Mouse (Mus musculus): ENCODE results near the gene Abracl. TPM values are rescaled to one million over a fixed set of nuclear protein-coding genes. Genes with fewer than 3 reads are reported as not detected.

Abracl gene
- total RNA-seq (2012; rRNA removed): 29.7 and 51.6 TPM in 2 replicates

- DNase-seq (ENCODE audit: low read depth, low spot score): peak; percentile 71
- Histone ChIP-seq H3K4me1 (ENCODE audit: control insufficient read depth in 2 of 2, insufficient read depth in 2 of 2, low read length in 2 of 2, poor library complexity in 1 of 2) (no peaks in the 10 kb centered on the region; a peak in 1 of 4 replicates), H3K36me3 (ENCODE audit: control insufficient read depth, insufficient read depth, low read length, poor library complexity, severe bottlenecking) (no peaks in the 10 kb centered on the region; the same call in 1 of the 2 replicates), H3K27ac (ENCODE audit: insufficient read depth, low read depth, low read length, poor library complexity, severe bottlenecking) (peak within 1 kb of the TSS; percentile 5; the same call in 1 of the 2 replicates), H3K9ac (ENCODE audit: insufficient read depth, low read depth, low read length, poor library complexity, severe bottlenecking) (peak within 1 kb of the TSS; percentile 75), H3K9me3 (ENCODE audit: control insufficient read depth, insufficient read depth, low read depth, low read length) (no peaks in the 10 kb centered on the region), H3K4me3 (ENCODE audit: insufficient read depth in 1 of 2, low read depth in 1 of 2, low read length in 2 of 2, poor library complexity in 1 of 2, severe bottlenecking in 1 of 2) (peak within 1 kb of the TSS; percentile 75 to 85)
- in situ Hi-C loops (cut with MboI; ENCODE audit: low sequenced_read_pairs in 2 of 2, unreplicated experiment in 2 of 2): no loop called here
- no peak for TF ChIP-seq ZC3H11A (IDR thresholded peaks at IDR 0.05; ENCODE audit: borderline replicate concordance, low read depth, low read length)
- TF ChIP-seq HCFC1 (IDR thresholded peaks at IDR 0.05; ENCODE audit: borderline replicate concordance, insufficient read depth, low read length): 0 out of 2 replicates have a peak, but pooled peaks have one; percentile 30
- TF ChIP-seq MAFK (IDR thresholded peaks at IDR 0.05; ENCODE audit: insufficient read depth, low read depth, low read length): no peak
These were observed at the start of gene Abracl for GRCm38 (mm10) chr10:18022741-18023347. Gene Abracl, minus strand, starts transcription at chr10:18023288.

GRCm38 (mm10) chr10:18072871-18073270, 49.8 kb upstream of the Abracl start:
- Histone ChIP-seq H3K4me1 (ENCODE audit: control insufficient read depth in 2 of 2, insufficient read depth in 2 of 2, low read length in 2 of 2, poor library complexity in 1 of 2) (peaks cover 0 to under 1% of the 10 kb centered on the region in 2 experiments; a peak in 1 of 4 replicates), H3K9me3 (ENCODE audit: control insufficient read depth, insufficient read depth, low read depth, low read length) (no peaks in the 10 kb centered on the region)
- TF ChIP-seq ZNF384 (IDR thresholded peaks at IDR 0.05; ENCODE audit: low read depth, low read length) (no peak), MAFK (IDR thresholded peaks at IDR 0.05; ENCODE audit: insufficient read depth, low read depth, low read length) (no peak), CHD2 (IDR thresholded peaks at IDR 0.05; ENCODE audit: low read depth, low read length) (no peak), ZC3H11A (IDR thresholded peaks at IDR 0.05; ENCODE audit: borderline replicate concordance, low read depth, low read length) (no peak), HCFC1 (IDR thresholded peaks at IDR 0.05; ENCODE audit: borderline replicate concordance, insufficient read depth, low read length) (no peak)

GRCm38 (mm10) chr10:18070616-18071015, 47.5 kb upstream of the Abracl start:
- in situ Hi-C loops (cut with MboI; ENCODE audit: low sequenced_read_pairs in 2 of 2, unreplicated experiment in 2 of 2): no loop called here
- H3K27ac ChIP-seq (ENCODE audit: insufficient read depth, low read depth, low read length, poor library complexity, severe bottlenecking): no peak overlapping the region

More at GRCm38 (mm10) chr10:18072871-18073270, 49.8 kb upstream of the Abracl start:
- no peak overlapping the region for H3K4me3 ChIP-seq (ENCODE audit: insufficient read depth in 1 of 2, low read depth in 1 of 2, low read length in 2 of 2, poor library complexity in 1 of 2, severe bottlenecking in 1 of 2)
- no peak overlapping the region for H3K27ac ChIP-seq (ENCODE audit: insufficient read depth, low read depth, low read length, poor library complexity, severe bottlenecking)
- no peaks in the 10 kb centered on the region for H3K36me3 ChIP-seq (ENCODE audit: control insufficient read depth, insufficient read depth, low read length, poor library complexity, severe bottlenecking)
- in situ Hi-C loops (cut with MboI; ENCODE audit: low sequenced_read_pairs in 2 of 2, unreplicated experiment in 2 of 2): no loop called here
- H3K9ac ChIP-seq (ENCODE audit: insufficient read depth, low read depth, low read length, poor library complexity, severe bottlenecking): no peak overlapping the region
- no peak for DNase-seq (ENCODE audit: low read depth, low spot score)

GRCm38 (mm10) chr10:18070144-18070543, 47.1 kb upstream of the Abracl start:
- no peaks in the 10 kb centered on the region for H3K36me3 ChIP-seq (ENCODE audit: control insufficient read depth, insufficient read depth, low read length, poor library complexity, severe bottlenecking)
- H3K27ac ChIP-seq (ENCODE audit: insufficient read depth, low read depth, low read length, poor library complexity, severe bottlenecking): no peak overlapping the region
- H3K9me3 ChIP-seq (ENCODE audit: control insufficient read depth, insufficient read depth, low read depth, low read length): no peaks in the 10 kb centered on the region
- TF ChIP-seq ZNF384 (IDR thresholded peaks at IDR 0.05; ENCODE audit: low read depth, low read length) (no peak), ZC3H11A (IDR thresholded peaks at IDR 0.05; ENCODE audit: borderline replicate concordance, low read depth, low read length) (no peak), CHD2 (IDR thresholded peaks at IDR 0.05; ENCODE audit: low read depth, low read length) (no peak), HCFC1 (IDR thresholded peaks at IDR 0.05; ENCODE audit: borderline replicate concordance, insufficient read depth, low read length) (no peak), MAFK (IDR thresholded peaks at IDR 0.05; ENCODE audit: insufficient read depth, low read depth, low read length) (no peak)
- in situ Hi-C loops (cut with MboI; ENCODE audit: low sequenced_read_pairs in 2 of 2, unreplicated experiment in 2 of 2): no loop called here
- no peak for DNase-seq (ENCODE audit: low read depth, low spot score)
- no peak overlapping the region for H3K9ac ChIP-seq (ENCODE audit: insufficient read depth, low read depth, low read length, poor library complexity, severe bottlenecking)
- no peak overlapping the region for H3K4me3 ChIP-seq (ENCODE audit: insufficient read depth in 1 of 2, low read depth in 1 of 2, low read length in 2 of 2, poor library complexity in 1 of 2, severe bottlenecking in 1 of 2)
- H3K4me1 ChIP-seq (ENCODE audit: control insufficient read depth in 2 of 2, insufficient read depth in 2 of 2, low read length in 2 of 2, poor library complexity in 1 of 2): peaks cover 0 to 4% of the 10 kb centered on the region in 2 experiments; a peak in 1 of 4 replicates

More at GRCm38 (mm10) chr10:18070616-18071015, 47.5 kb upstream of the Abracl start:
- TF ChIP-seq ZNF384 (IDR thresholded peaks at IDR 0.05; ENCODE audit: low read depth, low read length) (no peak), HCFC1 (IDR thresholded peaks at IDR 0.05; ENCODE audit: borderline replicate concordance, insufficient read depth, low read length) (no peak), ZC3H11A (IDR thresholded peaks at IDR 0.05; ENCODE audit: borderline replicate concordance, low read depth, low read length) (no peak)
- DNase-seq (ENCODE audit: low read depth, low spot score): no peak
- Histone ChIP-seq H3K4me3 (ENCODE audit: insufficient read depth in 1 of 2, low read depth in 1 of 2, low read length in 2 of 2, poor library complexity in 1 of 2, severe bottlenecking in 1 of 2) (no peak overlapping the region), H3K36me3 (ENCODE audit: control insufficient read depth, insufficient read depth, low read length, poor library complexity, severe bottlenecking) (no peaks in the 10 kb centered on the region), H3K9me3 (ENCODE audit: control insufficient read depth, insufficient read depth, low read depth, low read length) (no peaks in the 10 kb centered on the region), H3K9ac (ENCODE audit: insufficient read depth, low read depth, low read length, poor library complexity, severe bottlenecking) (no peak overlapping the region), H3K4me1 (ENCODE audit: control insufficient read depth in 2 of 2, insufficient read depth in 2 of 2, low read length in 2 of 2, poor library complexity in 1 of 2) (peaks cover 0 to 4% of the 10 kb centered on the region in 2 experiments; a peak in 1 of 4 replicates)

All from ES-E14 (cell line).